12 mouse cellular contexts compared by ENCODE assay signal in the genomic region with DNA sequence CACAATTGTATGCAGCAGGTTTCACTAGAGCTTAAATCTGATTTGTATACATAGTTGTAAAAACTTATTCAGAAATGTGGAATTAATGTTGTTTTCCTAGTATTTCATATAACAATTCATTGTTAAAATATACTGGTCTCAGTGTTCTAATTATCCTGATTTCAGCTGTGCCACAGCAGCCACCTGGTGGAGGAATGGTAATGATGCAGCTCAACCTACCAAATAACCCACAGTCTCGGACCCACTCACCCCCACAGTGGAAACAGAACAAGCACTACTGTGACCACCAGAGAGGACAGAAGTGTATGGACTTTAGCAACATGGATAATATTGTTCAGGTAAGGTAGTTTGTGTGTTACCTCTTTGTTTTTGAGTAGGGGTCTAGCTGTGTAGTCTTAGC. TPM values are rescaled to one million over a fixed set of nuclear protein-coding genes. Genes with fewer than 3 reads are reported as not detected.
DNase-seq lines count a peak whose midpoint lies in the region; ATAC-seq lines count a peak whose summit lies in the region.
"Had no signal": no experiment of that assay in that cellular context is flagged by ENCODE, and none has a peak within 500 bp of the region (broad histone marks: within the 10 kb centered on the region; RNA-seq: fewer than 3 reads in every experiment).

No protein-coding gene starts in this region.

- H3K4me2 ChIP-seq in hindbrain, embryonic 11.5 days (replicated peaks; ENCODE audit: low read depth, low read length), result no peak overlapping the region
- H3K4me2 ChIP-seq in hindbrain, embryonic 14.5 days (replicated peaks), result no peak overlapping the region
- H3K4me2 ChIP-seq in midbrain, embryonic 14.5 days (ENCODE audit: low read length), result no peak overlapping the region
- H3K4me2 ChIP-seq: embryonic facial prominence, embryonic 15.5 days; heart, embryonic 11.5 days; hindbrain, embryonic 13.5 days; midbrain, embryonic 13.5 days had no signal

- H3K27ac ChIP-seq in hindbrain, embryonic 11.5 days (ENCODE audit: low read depth, low read length), result no peak overlapping the region
- no peak overlapping the region for H3K27ac ChIP-seq in hindbrain, embryonic 14.5 days
- no peak overlapping the region for H3K27ac ChIP-seq in midbrain, embryonic 14.5 days (replicated peaks; ENCODE audit: low read depth, low read length)
- H3K27ac ChIP-seq in midbrain, embryonic 10.5 days (replicated peaks), result no peak overlapping the region
- H3K27ac ChIP-seq: embryonic facial prominence, embryonic 15.5 days; hindbrain, embryonic 13.5 days; midbrain, embryonic 13.5 days had no signal

- no peaks in the 10 kb centered on the region for H3K9me3 ChIP-seq in hindbrain, embryonic 11.5 days (ENCODE audit: control insufficient read depth, low read length)
- H3K9me3 ChIP-seq in hindbrain, embryonic 14.5 days (ENCODE audit: control insufficient read depth, low read length), result no peaks in the 10 kb centered on the region
- H3K9me3 ChIP-seq in midbrain, embryonic 14.5 days (ENCODE audit: control insufficient read depth, low read length), result no peaks in the 10 kb centered on the region
- no peaks in the 10 kb centered on the region for H3K9me3 ChIP-seq in midbrain, embryonic 10.5 days (replicated peaks)
- H3K9me3 ChIP-seq: embryonic facial prominence, embryonic 15.5 days; hindbrain, embryonic 13.5 days; midbrain, embryonic 13.5 days had no signal

- no peaks in the 10 kb centered on the region; the same call in 1 of the 2 replicates for H3K36me3 ChIP-seq in hindbrain, embryonic 11.5 days (ENCODE audit: control insufficient read depth, insufficient read depth, low read length)
- H3K36me3 ChIP-seq in hindbrain, embryonic 14.5 days (replicated peaks; ENCODE audit: control insufficient read depth, insufficient read depth), result peaks cover 61% of the 10 kb centered on the region
- peaks cover 50% of the 10 kb centered on the region for H3K36me3 ChIP-seq in midbrain, embryonic 14.5 days (ENCODE audit: control insufficient read depth, insufficient read depth, low read length)
- H3K36me3 ChIP-seq in midbrain, embryonic 10.5 days, result peaks cover 59% of the 10 kb centered on the region

- H3K4me3 ChIP-seq in hindbrain, embryonic 11.5 days (ENCODE audit: low read depth, low read length), result no peak overlapping the region
- no peak overlapping the region for H3K4me3 ChIP-seq in hindbrain, embryonic 14.5 days (replicated peaks; ENCODE audit: low read length)
- no peak overlapping the region for H3K4me3 ChIP-seq in midbrain, embryonic 14.5 days (replicated peaks; ENCODE audit: low read depth, low read length)
- no peak overlapping the region for H3K4me3 ChIP-seq in midbrain, embryonic 10.5 days
- H3K4me3 ChIP-seq: embryonic facial prominence, embryonic 15.5 days; hindbrain, embryonic 13.5 days; midbrain, embryonic 13.5 days had no signal

- no peaks in the 10 kb centered on the region for H3K27me3 ChIP-seq in hindbrain, embryonic 11.5 days (ENCODE audit: control insufficient read depth, insufficient read depth, low read length)
- H3K27me3 ChIP-seq in hindbrain, embryonic 14.5 days (ENCODE audit: control insufficient read depth, insufficient read depth, low read length), result no peaks in the 10 kb centered on the region
- H3K27me3 ChIP-seq in midbrain, embryonic 14.5 days (ENCODE audit: control insufficient read depth, insufficient read depth, low read length), result no peaks in the 10 kb centered on the region
- no peaks in the 10 kb centered on the region for H3K27me3 ChIP-seq in midbrain, embryonic 10.5 days (ENCODE audit: low read depth, poor library complexity, severe bottlenecking)
- H3K27me3 ChIP-seq: embryonic facial prominence, embryonic 15.5 days; hindbrain, embryonic 13.5 days; midbrain, embryonic 13.5 days had no signal

- 79% methylated on average over 1 of the region's 1 CpGs for WGBS in hindbrain, embryonic 11.5 days
- WGBS in hindbrain, embryonic 14.5 days, result 84% methylated on average over 1 of the region's 1 CpGs
- 80% methylated on average over 1 of the region's 1 CpGs for WGBS in midbrain, embryonic 14.5 days
- WGBS in midbrain, embryonic 10.5 days, result 79% methylated on average over 1 of the region's 1 CpGs

- H3K9ac ChIP-seq in hindbrain, embryonic 11.5 days (ENCODE audit: low read depth, low read length), result no peak overlapping the region
- no peak overlapping the region for H3K9ac ChIP-seq in hindbrain, embryonic 14.5 days
- H3K9ac ChIP-seq in midbrain, embryonic 14.5 days (replicated peaks; ENCODE audit: low read length), result no peak overlapping the region
- H3K9ac ChIP-seq: embryonic facial prominence, embryonic 15.5 days; hindbrain, embryonic 13.5 days; midbrain, embryonic 13.5 days had no signal

- peak; percentile 12 for DNase-seq in hindbrain, embryonic 11.5 days (ENCODE audit: low spot score)
- DNase-seq in hindbrain, embryonic 14.5 days (ENCODE audit: low spot score), result no peak
- peak; percentile 53 for DNase-seq in midbrain, embryonic 14.5 days
- no peak for DNase-seq in midbrain, embryonic 10.5 days (ENCODE audit: low spot score)
- DNase-seq in adipocyte (ENCODE audit: low spot score), result peak; percentile 17
- DNase-seq in right cerebral cortex, postnatal 25 days, result no peak
- DNase-seq in lung, postnatal 25 days (ENCODE audit: low spot score), result no peak
- DNase-seq: cerebellum, adult 2 months had no signal

- H3K4me1 ChIP-seq in hindbrain, embryonic 11.5 days (replicated peaks; ENCODE audit: control insufficient read depth, insufficient read depth, low read length), result no peaks in the 10 kb centered on the region
- H3K4me1 ChIP-seq in hindbrain, embryonic 14.5 days (replicated peaks; ENCODE audit: control insufficient read depth, insufficient read depth, low read length), result no peaks in the 10 kb centered on the region
- no peaks in the 10 kb centered on the region for H3K4me1 ChIP-seq in midbrain, embryonic 14.5 days (ENCODE audit: control insufficient read depth, insufficient read depth, low read length)
- no peaks in the 10 kb centered on the region for H3K4me1 ChIP-seq in midbrain, embryonic 10.5 days
- H3K4me1 ChIP-seq: embryonic facial prominence, embryonic 15.5 days; hindbrain, embryonic 13.5 days; midbrain, embryonic 13.5 days had no signal

- no peak for ATAC-seq in hindbrain, embryonic 11.5 days (ENCODE audit: low FRiP score)
- ATAC-seq in hindbrain, embryonic 14.5 days (ENCODE audit: low FRiP score), result no peak
- ATAC-seq in midbrain, embryonic 14.5 days (ENCODE audit: low FRiP score, low TSS enrichment), result no peak
- ATAC-seq: midbrain, embryonic 13.5 days had no signal

RNA-seq across cellular contexts. Expression of gene Ubxn4, which starts 20.5 kb away (rescaled TPM):
- 64.5 and 79.2 TPM in 2 replicates for polyA plus RNA-seq in hindbrain, embryonic 11.5 days (2014; fragmentation: Nextera tagmentation; extraction: Ambion mirVana)
- polyA plus RNA-seq in hindbrain, embryonic 14.5 days (2014; fragmentation: Nextera tagmentation; extraction: Ambion mirVana), result 68.9 and 73.3 TPM in 2 replicates
- polyA plus RNA-seq in midbrain, embryonic 14.5 days (2014; fragmentation: Nextera tagmentation; extraction: Ambion mirVana), result 75.9 and 81.5 TPM in 2 replicates
- polyA plus RNA-seq in midbrain, embryonic 10.5 days (2016; fragmentation: Nextera tagmentation; extraction: Ambion mirVana), result 63.4 and 64.7 TPM in 2 replicates

Comparison
In these comparisons a context has a peak if more than half of its experiments do, and no peak if none do; other contexts are left out.
1. DNase-seq: peak in hindbrain, embryonic 11.5 days (single experiment), midbrain, embryonic 14.5 days (single experiment) and adipocyte (single experiment); none in hindbrain, embryonic 14.5 days (single experiment), midbrain, embryonic 10.5 days (single experiment), right cerebral cortex, postnatal 25 days (single experiment) and lung, postnatal 25 days (single experiment).